Comparison of ENCODE assay signal across 9 mouse cellular contexts in the genomic region with DNA sequence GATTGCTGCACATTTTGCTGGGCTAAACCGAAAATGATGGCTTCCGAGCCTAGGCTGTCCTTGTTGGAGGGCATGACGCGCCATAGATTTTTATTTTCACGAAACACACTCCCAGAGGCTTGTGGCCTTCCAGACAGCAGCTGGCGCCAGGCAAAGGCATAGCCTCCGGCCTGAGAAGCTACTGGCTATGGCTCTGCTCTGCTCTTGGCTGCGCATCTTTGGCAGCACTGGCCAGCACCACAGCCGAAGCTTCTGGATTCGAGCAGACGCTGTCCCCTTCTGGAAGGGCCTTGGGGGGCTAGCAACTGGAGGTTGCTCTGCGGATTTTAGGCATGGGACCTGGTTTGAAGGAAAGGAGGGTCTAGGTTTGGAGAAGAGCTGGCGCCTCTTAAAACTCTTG. TPM values are rescaled to one million over a fixed set of nuclear protein-coding genes. Genes with fewer than 3 reads are reported as not detected.
DNase-seq lines count a peak whose midpoint lies in the region; ATAC-seq and TF ChIP-seq lines count a peak whose summit lies in the region.
"Had no signal": no experiment of that assay in that cellular context is flagged by ENCODE, and none has a peak within 500 bp of the region (broad histone marks: within the 10 kb centered on the region; RNA-seq: fewer than 3 reads in every experiment).

No protein-coding gene starts in this region.

- no peak overlapping the region for H3K9ac ChIP-seq in heart, embryonic 12.5 days
- H3K9ac ChIP-seq in heart, adult 2 months (ENCODE audit: low read depth, low read length): no peak overlapping the region
- H3K9ac ChIP-seq in limb, embryonic 13.5 days: no peak overlapping the region

- TF ChIP-seq EP300 in heart, adult 2 months (IDR thresholded peaks at IDR 0.05; ENCODE audit: insufficient read depth, low read depth, low read length): no peak

- TF ChIP-seq CTCF in heart, adult 2 months (IDR thresholded peaks at IDR 0.05): no peak

- intact Hi-C loops in heart, adult 2 months (cut with DNase I): no loop called here

- peak overlapping the region; percentile 53; the same call in 1 of the 2 replicates for H3K4me3 ChIP-seq in heart, embryonic 12.5 days
- no peak overlapping the region for H3K4me3 ChIP-seq in heart, adult 2 months
- peak overlapping the region; percentile 57 for H3K4me3 ChIP-seq in limb, embryonic 13.5 days

- WGBS in heart, embryonic 12.5 days: 22% methylated on average over 13 of the region's 13 CpGs
- 30% methylated on average over 13 of the region's 13 CpGs for WGBS in heart, adult 2 months
- 18% methylated on average over 13 of the region's 13 CpGs for WGBS in limb, embryonic 13.5 days

- ATAC-seq in heart, embryonic 12.5 days (ENCODE audit: insufficient number of reproducible peaks, low FRiP score): no peak
- peak; percentile 43 for ATAC-seq in frontal cortex, adult (ENCODE audit: low TSS enrichment)
- no peak for ATAC-seq in limb, embryonic 13.5 days (ENCODE audit: low FRiP score, low read depth)

- no peaks in the 10 kb centered on the region for H3K9me3 ChIP-seq in heart, embryonic 12.5 days (replicated peaks)
- H3K9me3 ChIP-seq in limb, embryonic 13.5 days: no peaks in the 10 kb centered on the region

- peaks cover 7% of the 10 kb centered on the region for H3K4me1 ChIP-seq in heart, embryonic 12.5 days (replicated peaks)
- no peaks in the 10 kb centered on the region for H3K4me1 ChIP-seq in heart, adult 2 months (ENCODE audit: control insufficient read depth, insufficient read depth, low read length)
- peaks cover 18% of the 10 kb centered on the region for H3K4me1 ChIP-seq in limb, embryonic 13.5 days

- H3K27ac ChIP-seq in heart, embryonic 12.5 days (ENCODE audit: poor library complexity, severe bottlenecking): no peak overlapping the region
- H3K27ac ChIP-seq in heart, adult 2 months: no peak overlapping the region
- H3K27ac ChIP-seq in limb, embryonic 13.5 days: no peak overlapping the region

- TF ChIP-seq POLR2A in heart, adult 2 months (IDR thresholded peaks at IDR 0.05; ENCODE audit: insufficient read depth, low read depth, low read length): no peak

- H3K4me2 ChIP-seq in heart, embryonic 12.5 days: peak overlapping the region; percentile 97
- H3K4me2 ChIP-seq in limb, embryonic 13.5 days (replicated peaks): peak overlapping the region; percentile 99

- no peaks in the 10 kb centered on the region for H3K36me3 ChIP-seq in heart, embryonic 12.5 days
- H3K36me3 ChIP-seq in heart, adult 2 months (ENCODE audit: control insufficient read depth, insufficient read depth, low read length): no peaks in the 10 kb centered on the region
- no peaks in the 10 kb centered on the region for H3K36me3 ChIP-seq in limb, embryonic 13.5 days

- H3K79me2 ChIP-seq in heart, adult 2 months (replicated peaks; ENCODE audit: control insufficient read depth, insufficient read depth, low read length): no peaks in the 10 kb centered on the region

- DNase-seq in heart, adult 2 months: no peak
- DNase-seq in brain, adult 2 months (ENCODE audit: low read depth, low spot score): peak; percentile 46
- DNase-seq in right cerebral cortex, postnatal 14 days: peak; percentile 10
- DNase-seq in thymus, postnatal 25 days: no peak
- DNase-seq in urinary bladder, adult 18-20 months (ENCODE audit: low spot score in 2 of 2): no peak

- H3K27me3 ChIP-seq in heart, embryonic 12.5 days (replicated peaks): peaks cover 50% of the 10 kb centered on the region
- H3K27me3 ChIP-seq in heart, adult 2 months (ENCODE audit: control insufficient read depth, insufficient read depth, low read length): peaks cover 4% of the 10 kb centered on the region
- H3K27me3 ChIP-seq in limb, embryonic 13.5 days: peaks cover 77% of the 10 kb centered on the region
- H3K27me3 ChIP-seq: CH12.LX had no signal

RNA-seq across cellular contexts. Expression of gene Egfem1, which starts 0.3 kb away (rescaled TPM):
- polyA plus RNA-seq in heart, embryonic 12.5 days (2016; fragmentation: Nextera tagmentation; extraction: Ambion mirVana): 0.08 and 0.42 TPM in 2 replicates
- total RNA-seq in heart, adult 2 months (2021): not detected
- 0.04 TPM in 1 of 2 replicates, not detected in the other for polyA plus RNA-seq in heart, adult 2 months (2012; rRNA removed)
- polyA plus RNA-seq in limb, embryonic 13.5 days (2015; fragmentation: Nextera tagmentation; extraction: Ambion mirVana): 4.7 and 7.5 TPM in 2 replicates
- total RNA-seq: CH12.LX had no signal

Comparison
In these comparisons a context has a peak if more than half of its experiments do, and no peak if none do; other contexts are left out.
1. DNase-seq: peak in brain, adult 2 months (single experiment) and right cerebral cortex, postnatal 14 days (single experiment); none in heart, adult 2 months (0 of 2), thymus, postnatal 25 days (single experiment) and urinary bladder, adult 18-20 months (0 of 2).